Mouse (Mus musculus): ENCODE measurements at regions not wholly inside any gene's neighbourhood (a gene's known extent, or its start where the extent isn't known, plus 50 kb on each side); places are given as distances from the start of the nearest gene placed in this dataset.

GRCm38 (mm10) chr15:49664834-49665565, 4219.7 kb upstream of the Gm7489 start:
- TF ChIP-seq CTCF (conservative IDR thresholded peaks at IDR 0.05 in 1 of 2, IDR thresholded peaks at IDR 0.05 in 1 of 2; ENCODE audit: low read depth in 2 of 2, low read length in 2 of 2) = no peak
- TF ChIP-seq POLR2A (IDR thresholded peaks at IDR 0.05; ENCODE audit: low read depth, low read length) = no peak
- TF ChIP-seq MEF2A (IDR thresholded peaks at IDR 0.05; ENCODE audit: borderline replicate concordance, low read depth, low read length) = no peak
